Mouse (Mus musculus): ENCODE data around the gene Elmsan1.
A peak's percentile ranks its signal among the peaks of the same experiment; 100 is the strongest.

Gene Elmsan1

GRCm38 (mm10) chr12:84192741-84193641 is 25.7 kb downstream of the Elmsan1 start:
- peak; percentile 74 for DNase-seq

GRCm38 (mm10) chr12:84192280-84192679 is 26.4 kb downstream of the Elmsan1 start:
- DNase-seq: no peak

- DNase-seq: no peak
Measured at GRCm38 (mm10) chr12:84191770-84192169, 26.9 kb downstream of the Elmsan1 start.

GRCm38 (mm10) chr12:84191190-84191589 is 27.5 kb downstream of the Elmsan1 start:
- DNase-seq: no peak

GRCm38 (mm10) chr12:84190151-84190820 is 28.4 kb downstream of the Elmsan1 start:
- no peak for DNase-seq

GRCm38 (mm10) chr12:84188881-84189444 is 29.7 kb downstream of the Elmsan1 start:
- DNase-seq: no peak

- DNase-seq: no peak
Measured at GRCm38 (mm10) chr12:84187752-84188601, 30.7 kb downstream of the Elmsan1 start.

GRCm38 (mm10) chr12:84186950-84187349 is 31.7 kb downstream of the Elmsan1 start:
- DNase-seq: no peak

- DNase-seq: no peak
Measured at GRCm38 (mm10) chr12:84186536-84186935, 32.1 kb downstream of the Elmsan1 start.

GRCm38 (mm10) chr12:84185547-84185946 is 33.1 kb downstream of the Elmsan1 start:
- no peak for DNase-seq

- DNase-seq: no peak
Measured at GRCm38 (mm10) chr12:84184979-84185378, 33.7 kb downstream of the Elmsan1 start.

GRCm38 (mm10) chr12:84181999-84182398 is 36.7 kb downstream of the Elmsan1 start:
- no peak for DNase-seq

GRCm38 (mm10) chr12:84180701-84181435 is 37.8 kb downstream of the Elmsan1 start:
- no peak for DNase-seq

- no peak for DNase-seq
Measured at GRCm38 (mm10) chr12:84180090-84180489, 38.6 kb downstream of the Elmsan1 start.

- DNase-seq: no peak
Measured at GRCm38 (mm10) chr12:84178652-84179445, 39.8 kb downstream of the Elmsan1 start.

GRCm38 (mm10) chr12:84178052-84178451 is 40.6 kb downstream of the Elmsan1 start:
- DNase-seq: no peak

- DNase-seq: peak; percentile 64
Measured at GRCm38 (mm10) chr12:84176886-84177765, 41.6 kb downstream of the Elmsan1 start.

- peak; percentile 73 for DNase-seq
Measured at GRCm38 (mm10) chr12:84176126-84176769, 42.4 kb downstream of the Elmsan1 start.

GRCm38 (mm10) chr12:84175659-84176061 is 43.0 kb downstream of the Elmsan1 start:
- DNase-seq: peak; percentile 87

- DNase-seq: no peak
Measured at GRCm38 (mm10) chr12:84174871-84175270, 43.8 kb downstream of the Elmsan1 start.

Data from thymus, postnatal 4 days (tissue).